Mouse (Mus musculus) cerebellum, postnatal 14 days (tissue): ENCODE measurements around the gene Col23a1.
"Not testable (repeated sequence)": the region's sequence is repeated elsewhere in the genome, so short reads cannot be mapped to it uniquely, and the experiment has no call there.

Experiments
- DNase-seq, 2 experiments: peaks; one replicate each; pipeline ENCODE4 v3.0.0; 2021; ENCODE audit warnings: mixed read lengths in 2 of 2

Col23a1 gene

GRCm38 (mm10) chr11:51627425-51627824 lies 337.7 kb downstream of the Col23a1 start:
- DNase-seq: no peak

- no peak for DNase-seq
Measured at GRCm38 (mm10) chr11:51627907-51628306, 338.2 kb downstream of the Col23a1 start.

DNA sequence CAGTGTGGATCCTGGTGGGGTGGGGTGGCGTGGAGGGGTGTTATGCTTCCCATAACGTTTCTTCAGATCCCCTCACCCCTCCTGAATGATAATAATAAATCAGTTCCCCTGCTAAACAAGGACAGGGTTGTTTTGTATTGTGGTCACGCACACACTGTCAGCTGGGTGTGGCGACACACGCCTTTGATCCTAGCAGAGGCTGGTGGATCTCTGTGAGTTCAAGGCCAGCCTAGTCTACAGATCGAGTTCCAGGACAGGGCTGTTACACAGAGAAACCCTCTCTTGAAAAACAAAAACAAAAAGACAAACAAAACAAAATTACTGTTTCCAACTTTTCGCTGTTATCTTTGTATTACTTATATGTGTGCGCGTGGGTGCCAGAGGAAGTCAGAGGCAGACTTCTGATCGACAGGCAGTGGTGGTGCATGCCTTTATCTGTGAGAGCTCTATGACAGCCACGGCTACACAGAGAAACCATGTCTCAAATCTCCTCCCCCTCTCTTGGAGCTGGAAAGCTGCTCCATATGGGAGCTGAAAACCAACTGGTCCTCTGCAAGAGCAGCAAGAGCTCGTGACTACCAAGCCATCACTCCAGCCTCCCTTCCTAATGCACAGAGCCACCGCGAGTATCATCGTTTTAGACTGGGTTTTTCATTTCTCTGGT lies 340.1 kb downstream of the Col23a1 start:
- DNase-seq: no peak

- no peak for DNase-seq
Measured at GRCm38 (mm10) chr11:51632130-51632753, 342.5 kb downstream of the Col23a1 start.

- DNase-seq: not testable (repeated sequence)
Measured at GRCm38 (mm10) chr11:51633200-51633599, 343.5 kb downstream of the Col23a1 start.
